Comparison of ENCODE assay signal across 15 mouse cellular contexts in the genomic region with DNA sequence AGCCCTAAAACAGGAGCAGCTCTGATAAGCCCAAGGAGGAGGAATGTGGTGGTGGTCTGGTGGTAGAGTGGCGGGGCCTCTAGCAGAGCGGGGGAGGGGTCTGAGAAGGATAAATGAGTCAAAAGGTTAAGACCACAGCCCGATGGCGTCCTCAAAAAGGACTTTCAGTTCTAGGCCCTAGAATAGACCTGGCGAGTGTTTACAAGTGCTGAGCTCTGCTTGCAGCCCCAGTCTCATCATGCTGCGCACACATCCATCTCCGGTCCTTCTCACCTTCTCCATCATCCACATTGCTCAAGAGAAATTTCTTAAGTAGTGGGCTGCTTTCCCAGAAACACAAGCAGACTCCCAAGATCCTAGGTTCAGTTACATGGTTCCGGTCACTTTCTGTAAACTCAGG. TPM values are rescaled to one million over a fixed set of nuclear protein-coding genes. Genes with fewer than 3 reads are reported as not detected.
DNase-seq lines count a peak whose midpoint lies in the region; ATAC-seq and TF ChIP-seq lines count a peak whose summit lies in the region.
"Had no signal": no experiment of that assay in that cellular context is flagged by ENCODE, and none has a peak within 500 bp of the region (broad histone marks: within the 10 kb centered on the region; RNA-seq: fewer than 3 reads in every experiment).

No protein-coding gene starts in this region.

- H3K9ac ChIP-seq in forebrain, embryonic 15.5 days (replicated peaks), result no peak overlapping the region
- H3K9ac ChIP-seq in lung, embryonic 14.5 days, result no peak overlapping the region
- no peak overlapping the region for H3K9ac ChIP-seq in limb, embryonic 13.5 days
- H3K9ac ChIP-seq in kidney, embryonic 14.5 days (ENCODE audit: low read depth, low read length), result no peak overlapping the region
- H3K9ac ChIP-seq: heart, embryonic 13.5 days; hindbrain, embryonic 12.5 days; lung, embryonic 15.5 days; midbrain, embryonic 15.5 days; neural tube, embryonic 12.5 days had no signal

- WGBS in forebrain, embryonic 10.5 days, result 53% methylated on average over 8 of the region's 8 CpGs
- 66% methylated on average over 8 of the region's 8 CpGs for WGBS in forebrain, embryonic 15.5 days
- WGBS in lung, embryonic 14.5 days, result 52% methylated on average over 8 of the region's 8 CpGs
- WGBS in limb, embryonic 13.5 days, result 57% methylated on average over 8 of the region's 8 CpGs
- WGBS in kidney, embryonic 14.5 days, result 67% methylated on average over 8 of the region's 8 CpGs

- no peak overlapping the region for H3K4me3 ChIP-seq in forebrain, embryonic 10.5 days
- H3K4me3 ChIP-seq in forebrain, embryonic 15.5 days, result no peak overlapping the region
- no peak overlapping the region for H3K4me3 ChIP-seq in lung, embryonic 14.5 days (ENCODE audit: low read depth, low read length)
- H3K4me3 ChIP-seq in limb, embryonic 13.5 days, result no peak overlapping the region
- H3K4me3 ChIP-seq in kidney, embryonic 14.5 days (ENCODE audit: low read length), result no peak overlapping the region
- H3K4me3 ChIP-seq: heart, embryonic 13.5 days; hindbrain, embryonic 12.5 days; lung, embryonic 15.5 days; midbrain, embryonic 15.5 days; neural tube, embryonic 12.5 days had no signal

- peak overlapping the region; percentile 57 for H3K27ac ChIP-seq in forebrain, embryonic 10.5 days
- no peak overlapping the region for H3K27ac ChIP-seq in forebrain, embryonic 15.5 days (replicated peaks)
- H3K27ac ChIP-seq in lung, embryonic 14.5 days (ENCODE audit: low read depth), result no peak overlapping the region
- H3K27ac ChIP-seq in limb, embryonic 13.5 days, result peak overlapping the region; percentile 81; the same call in 1 of the 2 replicates
- H3K27ac ChIP-seq in kidney, embryonic 14.5 days (ENCODE audit: low read depth, low read length), result no peak overlapping the region
- H3K27ac ChIP-seq: midbrain, embryonic 15.5 days; neural tube, embryonic 12.5 days had no signal

- H3K27me3 ChIP-seq in forebrain, embryonic 10.5 days (ENCODE audit: poor library complexity, severe bottlenecking), result no peaks in the 10 kb centered on the region
- no peaks in the 10 kb centered on the region for H3K27me3 ChIP-seq in forebrain, embryonic 15.5 days
- H3K27me3 ChIP-seq in lung, embryonic 14.5 days (ENCODE audit: insufficient read depth, low read length), result no peaks in the 10 kb centered on the region
- H3K27me3 ChIP-seq in limb, embryonic 13.5 days, result no peaks in the 10 kb centered on the region
- H3K27me3 ChIP-seq in kidney, embryonic 14.5 days (ENCODE audit: control insufficient read depth, insufficient read depth, low read length), result no peaks in the 10 kb centered on the region
- H3K27me3 ChIP-seq: heart, embryonic 13.5 days; hindbrain, embryonic 12.5 days; lung, embryonic 15.5 days; midbrain, embryonic 15.5 days; neural tube, embryonic 12.5 days had no signal

- H3K9me3 ChIP-seq in forebrain, embryonic 10.5 days, result no peaks in the 10 kb centered on the region
- no peaks in the 10 kb centered on the region for H3K9me3 ChIP-seq in forebrain, embryonic 15.5 days
- H3K9me3 ChIP-seq in lung, embryonic 14.5 days (ENCODE audit: low read depth, low read length), result no peaks in the 10 kb centered on the region
- H3K9me3 ChIP-seq in limb, embryonic 13.5 days, result no peaks in the 10 kb centered on the region
- H3K9me3 ChIP-seq in kidney, embryonic 14.5 days (ENCODE audit: control insufficient read depth, low read length), result no peaks in the 10 kb centered on the region
- H3K9me3 ChIP-seq: heart, embryonic 13.5 days; hindbrain, embryonic 12.5 days; lung, embryonic 15.5 days; midbrain, embryonic 15.5 days; neural tube, embryonic 12.5 days had no signal

- ATAC-seq in forebrain, embryonic 15.5 days (replicated peaks), result no peak
- no peak for ATAC-seq in lung, embryonic 14.5 days (ENCODE audit: insufficient read depth)
- ATAC-seq in limb, embryonic 13.5 days (ENCODE audit: low FRiP score, low read depth), result no peak
- no peak for ATAC-seq in kidney, embryonic 14.5 days (ENCODE audit: low FRiP score, low TSS enrichment)
- ATAC-seq: midbrain, embryonic 15.5 days had no signal

- H3K4me2 ChIP-seq in forebrain, embryonic 15.5 days (replicated peaks), result no peak overlapping the region
- no peak overlapping the region for H3K4me2 ChIP-seq in lung, embryonic 14.5 days
- H3K4me2 ChIP-seq in limb, embryonic 13.5 days (replicated peaks), result no peak overlapping the region
- no peak overlapping the region for H3K4me2 ChIP-seq in kidney, embryonic 14.5 days (replicated peaks; ENCODE audit: low read depth, low read length)
- H3K4me2 ChIP-seq: heart, embryonic 13.5 days; hindbrain, embryonic 12.5 days; lung, embryonic 15.5 days; midbrain, embryonic 15.5 days; neural tube, embryonic 12.5 days had no signal

- TF ChIP-seq CTCF in lung, embryonic 14.5 days (IDR thresholded peaks at IDR 0.05; ENCODE audit: low read depth), result no peak

- H3K4me1 ChIP-seq in forebrain, embryonic 10.5 days, result peaks cover 57% of the 10 kb centered on the region
- peaks cover 16% of the 10 kb centered on the region for H3K4me1 ChIP-seq in forebrain, embryonic 15.5 days
- H3K4me1 ChIP-seq in lung, embryonic 14.5 days (ENCODE audit: insufficient read depth), result peaks cover 44% of the 10 kb centered on the region
- H3K4me1 ChIP-seq in limb, embryonic 13.5 days, result peaks cover 60% of the 10 kb centered on the region
- H3K4me1 ChIP-seq in kidney, embryonic 14.5 days (ENCODE audit: control insufficient read depth, insufficient read depth, low read length), result peaks cover 61% of the 10 kb centered on the region

- DNase-seq in forebrain, embryonic 10.5 days (ENCODE audit: extremely low spot score, low spot score), result no peak
- peak; percentile 40 for DNase-seq in lung, embryonic 14.5 days
- DNase-seq in lung, postnatal 25 days (ENCODE audit: low spot score), result no peak
- no peak for DNase-seq in c-Kit-positive CD71-positive TER-119-positive erythroid progenitor cells, embryonic 14.5 days (ENCODE audit: low spot score)
- DNase-seq in cerebellum, adult 11 months, result no peak
- DNase-seq: cerebellum, postnatal 36 days; kidney, adult 8-10 months had no signal

- peaks cover 98% of the 10 kb centered on the region for H3K36me3 ChIP-seq in forebrain, embryonic 10.5 days (replicated peaks)
- H3K36me3 ChIP-seq in forebrain, embryonic 15.5 days, result peaks cover 62% of the 10 kb centered on the region
- peaks cover 44% of the 10 kb centered on the region for H3K36me3 ChIP-seq in lung, embryonic 14.5 days (ENCODE audit: insufficient read depth)
- peaks cover 77% of the 10 kb centered on the region for H3K36me3 ChIP-seq in limb, embryonic 13.5 days
- peaks cover 25% of the 10 kb centered on the region for H3K36me3 ChIP-seq in kidney, embryonic 14.5 days (ENCODE audit: control insufficient read depth, insufficient read depth, low read length)

RNA-seq across cellular contexts. Expression of a gene that starts 22.3 kb away (rescaled TPM):
- polyA plus RNA-seq in forebrain, embryonic 10.5 days (2016; fragmentation: Nextera tagmentation; extraction: Ambion mirVana), result 66.5 and 67.4 TPM in 2 replicates
- polyA plus RNA-seq in forebrain, embryonic 15.5 days (2015; fragmentation: Nextera tagmentation; extraction: Ambion mirVana), result 93.1 and 95.7 TPM in 2 replicates
- polyA plus RNA-seq in lung, embryonic 14.5 days (2014; fragmentation: Nextera tagmentation; extraction: Ambion mirVana), result 68.7 and 73.0 TPM in 2 replicates
- 123 and 127 TPM in 2 replicates for polyA plus RNA-seq in limb, embryonic 13.5 days (2015; fragmentation: Nextera tagmentation; extraction: Ambion mirVana)
- 44.2 and 54.9 TPM in 2 replicates for polyA plus RNA-seq in kidney, embryonic 14.5 days (2014; fragmentation: Nextera tagmentation; extraction: Ambion mirVana)

RNA-seq across cellular contexts. Expression of a gene that starts 44.2 kb away (rescaled TPM):
- 7.3 and 7.7 TPM in 2 replicates for polyA plus RNA-seq in forebrain, embryonic 10.5 days (2016; fragmentation: Nextera tagmentation; extraction: Ambion mirVana)
- 3.4 and 3.7 TPM in 2 replicates for polyA plus RNA-seq in forebrain, embryonic 15.5 days (2015; fragmentation: Nextera tagmentation; extraction: Ambion mirVana)
- polyA plus RNA-seq in lung, embryonic 14.5 days (2014; fragmentation: Nextera tagmentation; extraction: Ambion mirVana), result 27.8 and 28.1 TPM in 2 replicates
- polyA plus RNA-seq in limb, embryonic 13.5 days (2015; fragmentation: Nextera tagmentation; extraction: Ambion mirVana), result 14.3 and 15.0 TPM in 2 replicates
- polyA plus RNA-seq in kidney, embryonic 14.5 days (2014; fragmentation: Nextera tagmentation; extraction: Ambion mirVana), result 14.0 and 18.9 TPM in 2 replicates

Comparison
In these comparisons a context has a peak if more than half of its experiments do, and no peak if none do; other contexts are left out.
1. H3K27ac ChIP-seq: peak in forebrain, embryonic 10.5 days (single experiment) and limb, embryonic 13.5 days (single experiment); none in forebrain, embryonic 15.5 days (single experiment), lung, embryonic 14.5 days (single experiment) and kidney, embryonic 14.5 days (single experiment).